Mouse (Mus musculus): Measurements from ENCODE around the gene Rcan2.

GRCm38 (mm10) chr17:44004401-44004800 lies 203.2 kb downstream of the Rcan2 start:
- no peak for TF ChIP-seq CTCF (IDR thresholded peaks at IDR 0.05)
- no peak for TF ChIP-seq POLR2A (IDR thresholded peaks at IDR 0.05; ENCODE audit: insufficient read depth, low read depth, low read length)
- no peak for TF ChIP-seq EP300 (IDR thresholded peaks at IDR 0.05; ENCODE audit: insufficient read depth, low read depth, low read length)

Measured in heart, adult 2 months (tissue).